Mouse (Mus musculus): ENCODE measurements around the gene Ppp2r2c.

GRCm38 (mm10) chr5:36895621-36896573 lies 27.6 kb downstream of the Ppp2r2c start:
- TF ChIP-seq POLR2A (IDR thresholded peaks at IDR 0.05; ENCODE audit: borderline replicate concordance, insufficient read depth, low read length) (no peak), CTCF (IDR thresholded peaks at IDR 0.05; ENCODE audit: borderline replicate concordance, insufficient read depth, low read depth, low read length) (no peak)
